Mouse (Mus musculus): ENCODE data around the gene Irs1. TPM values are rescaled to one million over a fixed set of nuclear protein-coding genes. Genes with fewer than 3 reads are reported as not detected.

Gene Irs1
- total and polyA plus RNA-seq, 3 experiments, result not detected

DNA sequence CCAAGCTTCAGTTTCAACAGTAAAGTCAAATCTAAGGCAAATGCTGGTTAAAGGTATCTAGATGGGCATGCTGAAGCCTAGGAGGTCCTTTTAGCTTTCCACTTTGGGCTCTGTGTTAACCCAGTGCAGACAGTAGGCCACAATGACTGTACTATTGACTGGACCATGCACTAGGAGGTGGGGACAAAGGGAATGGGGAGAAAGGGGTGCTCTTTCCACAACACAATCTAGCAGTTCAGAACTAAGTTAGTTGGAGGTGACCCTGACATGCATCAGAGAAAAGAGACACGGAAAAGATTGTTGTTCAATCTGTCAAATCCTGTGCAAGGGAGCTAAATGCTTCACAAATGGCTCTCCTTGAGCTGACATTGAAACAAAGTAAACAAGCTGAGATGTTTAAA is 7.3 kb downstream of the Irs1 start:
- TF ChIP-seq ZMIZ1 (IDR thresholded peaks at IDR 0.05; ENCODE audit: low read depth, low read length) (no peak), USF2 (conservative IDR thresholded peaks at IDR 0.05; ENCODE audit: low read depth, low read length) (no peak), CHD1 (IDR thresholded peaks at IDR 0.05; ENCODE audit: low read depth, low read length) (no peak), MYC (IDR thresholded peaks at IDR 0.05; ENCODE audit: low read depth, low read length) (no peak), NRF1 (IDR thresholded peaks at IDR 0.05; ENCODE audit: low read depth, low read length) (no peak), CTCF (conservative IDR thresholded peaks at IDR 0.05 in 1 of 2, IDR thresholded peaks at IDR 0.05 in 1 of 2; ENCODE audit: low read depth in 2 of 2, low read length in 2 of 2) (no peak), JUND (conservative IDR thresholded peaks at IDR 0.05; ENCODE audit: low read depth, low read length) (no peak), MAFK (IDR thresholded peaks at IDR 0.05; ENCODE audit: insufficient replicate concordance, low read length) (no peak), MEF2A (IDR thresholded peaks at IDR 0.05; ENCODE audit: borderline replicate concordance, low read depth, low read length) (no peak), MXI1 (IDR thresholded peaks at IDR 0.05; ENCODE audit: low read depth, low read length) (no peak), BHLHE40 (IDR thresholded peaks at IDR 0.05; ENCODE audit: low read depth, low read length) (no peak), E2F4 (IDR thresholded peaks at IDR 0.05; ENCODE audit: insufficient replicate concordance, low read depth, low read length) (no peak), KAT2A (IDR thresholded peaks at IDR 0.05; ENCODE audit: insufficient replicate concordance, low read length) (no peak), ZKSCAN1 (IDR thresholded peaks at IDR 0.05; ENCODE audit: borderline replicate concordance, low read depth, low read length) (no peak), TBP (conservative IDR thresholded peaks at IDR 0.05; ENCODE audit: low read depth, low read length) (no peak)
- H3K4me3 ChIP-seq (replicated peaks in 1 of 3; ENCODE audit: low read depth in 2 of 3, low read length in 2 of 3, poor library complexity in 1 of 3), result no peak overlapping the region
- dilution Hi-C loops (cut with MboI; ENCODE audit: extremely low pct_ligation_motif_present, extremely low pct_unique_long_range_greater_than_20kb, low sequenced_read_pairs) (no loop called here), in situ Hi-C loops (cut with MboI; ENCODE audit: low pct_ligation_motif_present, low pct_unique_long_range_greater_than_20kb, low sequenced_read_pairs) (loop anchor here (25.0 kb wide), 1 partner anchor 972 kb away; no protein-coding TSS in a partner anchor)
- no peaks in the 10 kb centered on the region for H3K36me3 ChIP-seq (replicated peaks in 1 of 2; ENCODE audit: control insufficient read depth in 1 of 2, insufficient read depth in 1 of 2, low read length in 1 of 2)
- no peaks in the 10 kb centered on the region for H3K79me2 ChIP-seq (replicated peaks; ENCODE audit: control insufficient read depth, extremely low read depth, insufficient read depth, poor library complexity, severe bottlenecking)
- no peaks in the 10 kb centered on the region for H3K9me3 ChIP-seq (replicated peaks; ENCODE audit: low read length)
- H3K4me1 ChIP-seq (ENCODE audit: control insufficient read depth in 1 of 2, insufficient read depth in 2 of 2), result no peaks in the 10 kb centered on the region
- no peaks in the 10 kb centered on the region for H3K27me3 ChIP-seq (replicated peaks)
- H3K9ac ChIP-seq (ENCODE audit: insufficient read depth, low read depth), result no peak overlapping the region
- H3K27ac ChIP-seq (ENCODE audit: insufficient read depth, low read depth), result no peak overlapping the region
- no peak for DNase-seq (ENCODE audit: extremely low read depth)
- no peak overlapping the region for H3K4me2 ChIP-seq (ENCODE audit: insufficient read depth, low read depth, poor library complexity, severe bottlenecking)

DNA sequence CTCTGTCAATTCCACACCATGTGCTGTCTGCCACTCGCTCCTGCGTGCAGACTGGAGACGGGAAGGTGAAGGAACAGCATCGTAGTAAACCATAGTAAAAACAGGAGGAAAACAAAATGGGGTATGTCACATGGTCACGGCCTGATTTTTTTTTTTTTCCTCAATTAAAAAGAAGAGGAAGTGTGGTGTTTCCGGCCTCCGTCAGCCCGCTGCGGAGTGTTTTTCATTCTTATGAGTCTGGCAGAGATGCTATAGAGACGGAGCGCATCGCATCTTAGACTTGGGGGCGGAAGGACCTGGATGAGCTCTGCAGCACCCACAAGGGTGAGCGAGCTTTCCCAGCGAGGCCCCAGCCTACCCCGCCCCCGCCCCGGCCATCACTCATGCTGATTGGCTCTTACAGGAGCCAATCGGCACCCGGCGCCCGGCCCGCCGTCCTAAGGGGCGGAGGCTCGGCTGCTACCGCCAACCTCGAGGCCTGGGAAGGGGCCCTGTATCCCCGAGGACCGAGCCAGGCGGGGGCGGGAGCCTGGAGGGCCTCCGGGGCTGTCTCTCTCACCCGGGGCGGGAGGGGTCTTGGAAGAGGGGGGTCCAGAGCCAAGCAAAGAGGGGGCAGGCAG is 8.1 kb downstream of the Irs1 start:
- Histone ChIP-seq H3K4me2 (ENCODE audit: insufficient read depth, low read depth, poor library complexity, severe bottlenecking) (peak overlapping the region; percentile 46), H3K4me3 (replicated peaks in 1 of 3; ENCODE audit: low read depth in 2 of 3, low read length in 2 of 3, poor library complexity in 1 of 3) (peak overlapping the region in 1 of 3 experiments; percentile 41), H3K36me3 (replicated peaks in 1 of 2; ENCODE audit: control insufficient read depth in 1 of 2, insufficient read depth in 1 of 2, low read length in 1 of 2) (no peaks in the 10 kb centered on the region), H3K27ac (ENCODE audit: insufficient read depth, low read depth) (no peak overlapping the region), H3K79me2 (replicated peaks; ENCODE audit: control insufficient read depth, extremely low read depth, insufficient read depth, poor library complexity, severe bottlenecking) (no peaks in the 10 kb centered on the region), H3K9me3 (replicated peaks; ENCODE audit: low read length) (no peaks in the 10 kb centered on the region), H3K27me3 (replicated peaks) (no peaks in the 10 kb centered on the region), H3K9ac (ENCODE audit: insufficient read depth, low read depth) (no peak overlapping the region; the same call in 1 of the 2 replicates), H3K4me1 (ENCODE audit: control insufficient read depth in 1 of 2, insufficient read depth in 2 of 2) (no peaks in the 10 kb centered on the region)
- TF ChIP-seq MAX (IDR thresholded peaks at IDR 0.05; ENCODE audit: low read length) (peak; percentile 33; the same call in 1 of the 2 replicates), ZNF384 (IDR thresholded peaks at IDR 0.05; ENCODE audit: low read depth, low read length) (peak; percentile 78), MXI1 (IDR thresholded peaks at IDR 0.05; ENCODE audit: low read depth, low read length) (no peak), ETS1 (conservative IDR thresholded peaks at IDR 0.05; ENCODE audit: low read depth, low read length) (no peak), NRF1 (IDR thresholded peaks at IDR 0.05; ENCODE audit: low read depth, low read length) (no peak), ELF1 (IDR thresholded peaks at IDR 0.05; ENCODE audit: low read depth, low read length) (0 out of 2 replicates have a peak, but pooled peaks have one; percentile 15), BHLHE40 (IDR thresholded peaks at IDR 0.05; ENCODE audit: low read depth, low read length) (no peak), JUN (IDR thresholded peaks at IDR 0.05; ENCODE audit: insufficient read depth, low read depth, low read length) (no peak), RCOR1 (conservative IDR thresholded peaks at IDR 0.05; ENCODE audit: low read depth, low read length) (no peak), ZMIZ1 (IDR thresholded peaks at IDR 0.05; ENCODE audit: low read depth, low read length) (no peak), POLR2AphosphoS2 (IDR thresholded peaks at IDR 0.05; ENCODE audit: low read depth, low read length) (no peak), POLR2A (IDR thresholded peaks at IDR 0.05; ENCODE audit: low read depth, low read length) (peak; percentile 37; the same call in 1 of the 2 replicates), ZC3H11A (IDR thresholded peaks at IDR 0.05; ENCODE audit: low read depth, low read length) (no peak), MAFK (IDR thresholded peaks at IDR 0.05; ENCODE audit: insufficient replicate concordance, low read length) (no peak), EP300 (IDR thresholded peaks at IDR 0.05; ENCODE audit: low read length) (no peak), HCFC1 (IDR thresholded peaks at IDR 0.05; ENCODE audit: low read depth, low read length) (no peak), SIN3A (IDR thresholded peaks at IDR 0.05; ENCODE audit: low read length) (no peak), NELFE (IDR thresholded peaks at IDR 0.05; ENCODE audit: low read depth, low read length) (no peak), CHD2 (IDR thresholded peaks at IDR 0.05; ENCODE audit: low read length) (no peak), USF1 (IDR thresholded peaks at IDR 0.05; ENCODE audit: low read depth, low read length) (peak; percentile 21; the same call in 1 of the 2 replicates), UBTF (IDR thresholded peaks at IDR 0.05; ENCODE audit: low read depth, low read length) (no peak)
- DNase-seq (ENCODE audit: extremely low read depth), result peak; percentile 68
- in situ Hi-C loops (cut with MboI; ENCODE audit: low pct_ligation_motif_present, low pct_unique_long_range_greater_than_20kb, low sequenced_read_pairs), result loop anchor here (25.0 kb wide), 1 partner anchor 971 kb away; no protein-coding TSS in a partner anchor
- dilution Hi-C loops (cut with MboI; ENCODE audit: extremely low pct_ligation_motif_present, extremely low pct_unique_long_range_greater_than_20kb, low sequenced_read_pairs), result no loop called here

All from CH12.LX (cell line).